ENCODE assay signal across 8 mouse cellular contexts in genomic region chr2:84826488-84827282, GRCm38 (mm10). TPM values are rescaled to one million over a fixed set of nuclear protein-coding genes. Genes with fewer than 3 reads are reported as not detected.
DNase-seq lines count a peak whose midpoint lies in the region; ATAC-seq and TF ChIP-seq lines count a peak whose summit lies in the region.

Timm10 (plus strand) TSS chr2:84826997.

- H3K9ac ChIP-seq in ES-Bruce4 (ENCODE audit: low read depth, poor library complexity, severe bottlenecking) = peak within 1 kb of the TSS; percentile 78
- peak within 1 kb of the TSS; percentile 74 for H3K9ac ChIP-seq in forebrain, embryonic 14.5 days (ENCODE audit: low read length)
- peak within 1 kb of the TSS; percentile 62 for H3K9ac ChIP-seq in neural tube, embryonic 15.5 days (replicated peaks)

- peak; percentile 83 for DNase-seq in cerebellum, adult 11 months
- peak; percentile 98 for DNase-seq in forebrain, embryonic 14.5 days (ENCODE audit: low spot score)
- peak; percentile 82 for DNase-seq in heart, postnatal 14 days
- peak; percentile 93 for DNase-seq in layer of hippocampus, adult 11-12 months (ENCODE audit: low spot score)
- DNase-seq in lung, adult 18-20 months = peak; percentile 89 to 91
- DNase-seq in testis, postnatal 14 days (ENCODE audit: low spot score) = peak; percentile 90

- peak within 1 kb of the TSS; percentile 99 for H3K4me2 ChIP-seq in forebrain, embryonic 14.5 days (ENCODE audit: low read length)
- H3K4me2 ChIP-seq in neural tube, embryonic 15.5 days = peak within 1 kb of the TSS; percentile 99

- peak within 1 kb of the TSS; percentile 16; the same call in 1 of the 2 replicates for H3K27ac ChIP-seq in ES-Bruce4 (ENCODE audit: insufficient read depth, low read length)
- no peak within 1 kb of the TSS for H3K27ac ChIP-seq in forebrain, embryonic 14.5 days (ENCODE audit: low read depth, low read length)
- H3K27ac ChIP-seq in neural tube, embryonic 15.5 days (replicated peaks) = peak within 1 kb of the TSS; percentile 66

- peak; percentile 94 for ATAC-seq in forebrain, embryonic 14.5 days
- ATAC-seq in neural tube, embryonic 15.5 days (ENCODE audit: low FRiP score) = peak; percentile 93

- TF ChIP-seq CTCF in ES-Bruce4 (IDR thresholded peaks at IDR 0.05; ENCODE audit: low read depth, low read length) = no peak

- no peaks in the 10 kb centered on the region for H3K4me1 ChIP-seq in ES-Bruce4 (ENCODE audit: control insufficient read depth, insufficient read depth, low read length)
- H3K4me1 ChIP-seq in forebrain, embryonic 14.5 days (ENCODE audit: control insufficient read depth, insufficient read depth, low read length) = peaks cover 4% of the 10 kb centered on the region; the same call in 1 of the 2 replicates
- peaks cover 14% of the 10 kb centered on the region for H3K4me1 ChIP-seq in neural tube, embryonic 15.5 days

- H3K9me3 ChIP-seq in ES-Bruce4 (replicated peaks; ENCODE audit: control insufficient read depth, insufficient read depth, low read length, poor library complexity, severe bottlenecking) = no peaks in the 10 kb centered on the region
- H3K9me3 ChIP-seq in forebrain, embryonic 14.5 days (replicated peaks; ENCODE audit: control insufficient read depth, low read length) = no peaks in the 10 kb centered on the region
- H3K9me3 ChIP-seq in neural tube, embryonic 15.5 days (replicated peaks) = no peaks in the 10 kb centered on the region

- H3K36me3 ChIP-seq in ES-Bruce4 (ENCODE audit: control insufficient read depth, insufficient read depth, low read length, poor library complexity, severe bottlenecking) = peaks cover 11% of the 10 kb centered on the region
- H3K36me3 ChIP-seq in forebrain, embryonic 14.5 days (ENCODE audit: control insufficient read depth, insufficient read depth, low read length) = peaks cover 12% of the 10 kb centered on the region; the same call in 1 of the 2 replicates
- 0 out of 2 replicates have a peak, but pooled peaks cover 7% of the 10 kb centered on the region for H3K36me3 ChIP-seq in neural tube, embryonic 15.5 days

- 0 out of 2 replicates have a peak, but pooled peaks have one; percentile 58 for TF ChIP-seq EP300 in ES-Bruce4 (IDR thresholded peaks at IDR 0.05; ENCODE audit: insufficient read depth, low read depth, low read length)

- under 1% methylated on average over 34 of the region's 34 CpGs for WGBS in forebrain, embryonic 14.5 days
- under 1% methylated on average over 34 of the region's 34 CpGs for WGBS in neural tube, embryonic 15.5 days

- TF ChIP-seq POLR2A in ES-Bruce4 (IDR thresholded peaks at IDR 0.05; ENCODE audit: insufficient read depth, low read length) = no peak

- no peaks in the 10 kb centered on the region for H3K27me3 ChIP-seq in ES-Bruce4 (ENCODE audit: control insufficient read depth, insufficient read depth, low read length, poor library complexity, severe bottlenecking)
- H3K27me3 ChIP-seq in forebrain, embryonic 14.5 days (replicated peaks; ENCODE audit: control insufficient read depth, insufficient read depth, low read length) = 0 out of 2 replicates have a peak, but pooled peaks cover 3% of the 10 kb centered on the region
- 0 out of 2 replicates have a peak, but pooled peaks cover 1% of the 10 kb centered on the region for H3K27me3 ChIP-seq in neural tube, embryonic 15.5 days (replicated peaks)

- peak within 1 kb of the TSS; percentile 92 for H3K4me3 ChIP-seq in ES-Bruce4 (ENCODE audit: low read depth, low read length)
- H3K4me3 ChIP-seq in forebrain, embryonic 14.5 days (ENCODE audit: low read depth, low read length) = peak within 1 kb of the TSS; percentile 61
- H3K4me3 ChIP-seq in neural tube, embryonic 15.5 days (replicated peaks) = peak within 1 kb of the TSS; percentile 97

- intact Hi-C loops in heart, postnatal 14 days (cut with DNase I) = no loop called here

RNA-seq across cellular contexts. Expression of gene Timm10, which starts in this region (rescaled TPM):
- polyA plus RNA-seq in ES-Bruce4 (2011; ENCODE audit: insufficient read depth, insufficient read length, low read depth, missing spikeins) = 40.8 and 47.3 TPM in 2 replicates
- polyA plus RNA-seq in forebrain, embryonic 14.5 days (2014; fragmentation: Nextera tagmentation; extraction: Ambion mirVana) = 70.2 and 90.7 TPM in 2 replicates
- total RNA-seq in heart, postnatal 14 days (2021) = 100 to 1,000 TPM in 1 of 2 experiments, 10 to 100 TPM in 1; 78.1 to 101 TPM
- polyA plus RNA-seq in neural tube, embryonic 15.5 days (2015; fragmentation: Nextera tagmentation; extraction: Ambion mirVana) = 78.9 and 86.0 TPM in 2 replicates
